Mouse (Mus musculus) midbrain, postnatal 0 days (tissue): Measurements from ENCODE around the gene Gm45015. TPM values are rescaled to one million over a fixed set of nuclear protein-coding genes. Genes with fewer than 3 reads are reported as not detected.
A peak's percentile ranks its signal among the peaks of the same experiment; 100 is the strongest.
"Not testable (repeated sequence)": the region's sequence is repeated elsewhere in the genome, so short reads cannot be mapped to it uniquely, and the experiment has no call there.

Experiments used
- ATAC-seq: fragments of 200-750 bp; cut with Nextera tagmentation; 2 replicates; pipeline ENCODE4 v1.8.0; 2017; ENCODE audit warnings: moderate number of reproducible peaks, mild to moderate bottlenecking, moderate TSS enrichment, moderate library complexity; ENCODE audit not compliant: low FRiP score
- DNase-seq: peaks from one replicate; pipeline ENCODE4 v3.0.0-alpha.2; 2015; ENCODE audit warnings: low spot score
- H3K27ac ChIP-seq: fragments of 300-500 bp; sonication (generic); 2 replicates; pipeline ENCODE4 v1.5.1; 2014; ENCODE audit warnings: low read depth, mild to moderate bottlenecking, low read length, mixed read lengths
- H3K27me3 ChIP-seq: fragments of 300-500 bp; sonication (generic); 2 replicates; pipeline ENCODE4 v1.6.1; 2014; ENCODE audit warnings: low read length, control low read depth, mixed read lengths; ENCODE audit not compliant: insufficient read depth
- H3K36me3 ChIP-seq: fragments of 300-500 bp; sonication (generic); 2 replicates; pipeline ENCODE4 v1.6.1; 2014; ENCODE audit warnings: low read length, control low read depth, mixed read lengths; ENCODE audit not compliant: insufficient read depth
- H3K4me1 ChIP-seq: fragments of 300-500 bp; sonication (generic); 2 replicates; pipeline ENCODE4 v1.6.1; 2014; ENCODE audit warnings: mild to moderate bottlenecking, control low read depth, antibody characterized with exemption, low read length, mixed read lengths; ENCODE audit not compliant: insufficient read depth
- H3K4me2 ChIP-seq: fragments of 300-500 bp; sonication (generic); 2 replicates; pipeline ENCODE4 v1.6.1; 2014; ENCODE audit warnings: low read depth, mild to moderate bottlenecking, low read length, mixed read lengths; ENCODE audit not compliant: poor library complexity, severe bottlenecking
- H3K4me3 ChIP-seq: fragments of 300-500 bp; sonication (generic); 2 replicates; pipeline ENCODE4 v1.5.1; 2014; ENCODE audit warnings: low read depth, mild to moderate bottlenecking, low read length, moderate library complexity
- H3K9ac ChIP-seq: fragments of 300-500 bp; sonication (generic); replicated peaks from 2 replicates; pipeline ENCODE4 v1.6.1; 2014; ENCODE audit warnings: mild to moderate bottlenecking, low read length, moderate library complexity, mixed read lengths; ENCODE audit not compliant: poor library complexity, severe bottlenecking
- H3K9me3 ChIP-seq: fragments of 300-500 bp; sonication (generic); 2 replicates; pipeline ENCODE4 v1.6.1; 2016; ENCODE audit warnings: low read length, control low read depth
- CTCF ChIP-seq: IDR thresholded peaks from 2 replicates; pipeline ENCODE4 v1.5.1; 2016; ENCODE audit warnings: antibody characterized with exemption, mild to moderate bottlenecking
- WGBS: fragments of 180-500 bp; shearing (Covaris S2); extraction: QIAGEN DNeasy Blood & Tissue Kit; methylation state at CpG from one replicate; pipeline ENCODE4 v1.1.7; 2014; 5-methylcytosine and 5-hydroxymethylcytosine counted together
- polyA plus RNA-seq: library from polyadenylated mRNA; unstranded; fragments of >200 nt; fragmentation: Nextera tagmentation; extraction: Ambion mirVana; gene quantifications from 2 replicates; pipeline ENCODE4 v1.2.1, GENCODE M21; 2015
- total RNA-seq: library from RNA; depleted of rRNA; stranded (reverse); fragments of >200 nt; gene quantifications from 2 replicates; pipeline ENCODE4 v1.2.3, GENCODE M21; 2014; rRNA removed

Gm45015 gene
- total and polyA plus RNA-seq, 2 experiments from 2014 or later, result not detected

- H3K4me1 ChIP-seq, result no peaks in the 10 kb centered on the region
- no peak overlapping the region for H3K9ac ChIP-seq
- no peak for ATAC-seq
- no peak overlapping the region for H3K4me3 ChIP-seq
- TF ChIP-seq CTCF, result no peak
- peak; percentile 8 for DNase-seq
- H3K27ac ChIP-seq, result 0 out of 2 replicates have a peak overlapping the region, but pooled peaks have one; percentile 7
- no peaks in the 10 kb centered on the region for H3K9me3 ChIP-seq
- no peak overlapping the region for H3K4me2 ChIP-seq
- H3K27me3 ChIP-seq, result no peaks in the 10 kb centered on the region
- H3K36me3 ChIP-seq, result no peaks in the 10 kb centered on the region
These were observed 3.1 kb downstream of the Gm45015 start for GRCm38 (mm10) chrX:73333548-73333947.

- H3K9me3 ChIP-seq, result no peaks in the 10 kb centered on the region
- H3K9ac ChIP-seq, result no peak overlapping the region
- H3K4me2 ChIP-seq, result no peak overlapping the region
- ATAC-seq (no peak), DNase-seq (no peak)
- 75% methylated on average over 2 of the region's 2 CpGs for WGBS
- H3K4me1 ChIP-seq, result no peaks in the 10 kb centered on the region
- H3K4me3 ChIP-seq, result no peak overlapping the region
- no peak overlapping the region for H3K27ac ChIP-seq
- TF ChIP-seq CTCF, result no peak
- no peaks in the 10 kb centered on the region for H3K36me3 ChIP-seq
- H3K27me3 ChIP-seq, result no peaks in the 10 kb centered on the region
These were observed 9.4 kb downstream of the Gm45015 start for GRCm38 (mm10) chrX:73327215-73327614.

GRCm38 (mm10) chrX:73321029-73321428 is 15.6 kb downstream of the Gm45015 start:
- no peak for DNase-seq
- Histone ChIP-seq H3K4me2 (no peak overlapping the region), H3K9me3 (no peaks in the 10 kb centered on the region), H3K27me3 (no peaks in the 10 kb centered on the region), H3K4me1 (no peaks in the 10 kb centered on the region), H3K27ac (no peak overlapping the region), H3K9ac (no peak overlapping the region), H3K36me3 (no peaks in the 10 kb centered on the region), H3K4me3 (no peak overlapping the region)
- ATAC-seq, result no peak
- no peak for TF ChIP-seq CTCF
- 72% methylated on average over 3 of the region's 3 CpGs for WGBS

- no peak overlapping the region for H3K4me3 ChIP-seq
- no peak overlapping the region for H3K27ac ChIP-seq
- H3K36me3 ChIP-seq, result no peaks in the 10 kb centered on the region
- 35% methylated on average over 3 of the region's 3 CpGs for WGBS
- H3K27me3 ChIP-seq, result no peaks in the 10 kb centered on the region
- no peak overlapping the region for H3K9ac ChIP-seq
- no peaks in the 10 kb centered on the region for H3K4me1 ChIP-seq
- ATAC-seq (no peak), DNase-seq (peak; percentile 53)
- TF ChIP-seq CTCF, result peak; percentile 74
- H3K9me3 ChIP-seq, result no peaks in the 10 kb centered on the region
- H3K4me2 ChIP-seq, result no peak overlapping the region
These were observed 24.1 kb downstream of the Gm45015 start for GRCm38 (mm10) chrX:73312522-73312921.

GRCm38 (mm10) chrX:73295745-73296144 is 40.9 kb downstream of the Gm45015 start:
- H3K9me3 ChIP-seq, ATAC-seq, H3K9ac ChIP-seq, H3K27ac ChIP-seq, DNase-seq, H3K4me1 ChIP-seq, H3K4me3 ChIP-seq, H3K27me3 ChIP-seq, H3K36me3 ChIP-seq, H3K4me2 ChIP-seq: not testable (repeated sequence)
- 72% methylated on average over 6 of the region's 10 CpGs for WGBS

- H3K4me1 ChIP-seq, H3K4me3 ChIP-seq, H3K9ac ChIP-seq, H3K4me2 ChIP-seq, H3K36me3 ChIP-seq, H3K9me3 ChIP-seq, DNase-seq, H3K27ac ChIP-seq, H3K27me3 ChIP-seq, ATAC-seq: not testable (repeated sequence)
- WGBS, result 88% methylated on average over 12 of the region's 17 CpGs
These were observed 43.8 kb downstream of the Gm45015 start, which contains the start of the genes Xlr5a and Xlr5c for GRCm38 (mm10) chrX:73292876-73293275. Xlr5a (minus strand) TSS chrX:73292976. Xlr5c (minus strand) TSS chrX:73292976.

Other genes with a start within 250 kb of the Gm45015 start
- gene Xlr3a, start 239.7 kb downstream of the Gm45015 start, total RNA-seq, result 0.60 and 5.7 TPM in 2 replicates
- gene Xlr3a, start 239.7 kb downstream of the Gm45015 start, polyA plus RNA-seq, result 3.4 and 4.7 TPM in 2 replicates
- 0.66 and 2.8 TPM in 2 replicates for gene Gm14685, start 219.8 kb downstream of the Gm45015 start, total RNA-seq
- gene Gm14685, start 219.8 kb downstream of the Gm45015 start, polyA plus RNA-seq, result 1.4 and 1.5 TPM in 2 replicates
- not detected in 2 replicates for gene Xlr5b, start 188.0 kb downstream of the Gm45015 start, total RNA-seq
- not detected in 2 replicates for gene Xlr5b, start 188.0 kb downstream of the Gm45015 start, polyA plus RNA-seq
- gene DXBay18, start 187.4 kb downstream of the Gm45015 start, total RNA-seq, result 1.1 and 2.8 TPM in 2 replicates
- gene DXBay18, start 187.4 kb downstream of the Gm45015 start, polyA plus RNA-seq, result 1.3 and 1.4 TPM in 2 replicates
- gene Spin2d, start 159.9 kb downstream of the Gm45015 start, total RNA-seq, result not detected in 2 replicates
- not detected in 2 replicates for gene Spin2d, start 159.9 kb downstream of the Gm45015 start, polyA plus RNA-seq
- 2.8 and 7.2 TPM in 2 replicates for gene Xlr3b, start 144.6 kb downstream of the Gm45015 start, total RNA-seq
- gene Xlr3b, start 144.6 kb downstream of the Gm45015 start, polyA plus RNA-seq, result 6.8 and 13.9 TPM in 2 replicates
- gene Xlr4b, start 122.5 kb downstream of the Gm45015 start, total RNA-seq, result not detected in 2 replicates
- gene Xlr4b, start 122.5 kb downstream of the Gm45015 start, polyA plus RNA-seq, result 1.2 TPM in 1 of 2 replicates, not detected in the other
- gene F8a, start 108.5 kb downstream of the Gm45015 start, total RNA-seq, result 26.5 and 32.2 TPM in 2 replicates
- gene F8a, start 108.5 kb downstream of the Gm45015 start, polyA plus RNA-seq, result 33.7 and 36.3 TPM in 2 replicates
- gene Xlr4c, start 93.7 kb downstream of the Gm45015 start, total RNA-seq, result not detected in 2 replicates
- 0.26 and 0.67 TPM in 2 replicates for gene Xlr4c, start 93.7 kb downstream of the Gm45015 start, polyA plus RNA-seq
- not detected in 2 replicates for gene Xlr3c, start 71.5 kb downstream of the Gm45015 start, total RNA-seq
- gene Xlr3c, start 71.5 kb downstream of the Gm45015 start, polyA plus RNA-seq, result 0.12 and 0.15 TPM in 2 replicates
- not detected in 2 replicates for gene Xlr5a, start 43.9 kb downstream of the Gm45015 start, total RNA-seq
- not detected in 2 replicates for gene Xlr5a, start 43.9 kb downstream of the Gm45015 start, polyA plus RNA-seq
- gene Xlr5c, start 43.9 kb downstream of the Gm45015 start, total RNA-seq, result not detected in 2 replicates
- not detected in 2 replicates for gene Xlr5c, start 43.9 kb downstream of the Gm45015 start, polyA plus RNA-seq
- 28.2 and 29.9 TPM in 2 replicates for gene Zfp275, start 5.8 kb upstream of the Gm45015 start, total RNA-seq
- gene Zfp275, start 5.8 kb upstream of the Gm45015 start, polyA plus RNA-seq, result 5.2 and 5.7 TPM in 2 replicates
- gene Gm18336, start 61.9 kb upstream of the Gm45015 start, total RNA-seq, result not detected in 2 replicates
- gene Gm18336, start 61.9 kb upstream of the Gm45015 start, polyA plus RNA-seq, result 0.07 and 0.09 TPM in 2 replicates
- gene Zfp92, start 74.3 kb upstream of the Gm45015 start, total RNA-seq, result 5.3 and 5.5 TPM in 2 replicates
- 1.5 and 2.1 TPM in 2 replicates for gene Zfp92, start 74.3 kb upstream of the Gm45015 start, polyA plus RNA-seq
- 1.3 TPM in 1 of 2 replicates, not detected in the other for gene Trex2, start 98.5 kb upstream of the Gm45015 start, total RNA-seq
- not detected in 2 replicates for gene Trex2, start 98.5 kb upstream of the Gm45015 start, polyA plus RNA-seq
- gene Haus7, start 122.2 kb upstream of the Gm45015 start, total RNA-seq, result 30.7 and 34.7 TPM in 2 replicates
- gene Haus7, start 122.2 kb upstream of the Gm45015 start, polyA plus RNA-seq, result 61.7 and 63.6 TPM in 2 replicates
- 43.9 and 44.6 TPM in 2 replicates for gene Bgn, start 146.8 kb upstream of the Gm45015 start, total RNA-seq
- gene Bgn, start 146.8 kb upstream of the Gm45015 start, polyA plus RNA-seq, result 17.1 and 19.8 TPM in 2 replicates
- 40.4 and 41.9 TPM in 2 replicates for gene Atp2b3, start 166.2 kb upstream of the Gm45015 start, total RNA-seq
- 6.7 and 7.9 TPM in 2 replicates for gene Atp2b3, start 166.2 kb upstream of the Gm45015 start, polyA plus RNA-seq